ENCODE assay signal across 13 mouse cellular contexts in genomic region chr5:126714672-126715071, GRCm38 (mm10).
"Had no signal": no experiment of that assay in that cellular context is flagged by ENCODE, and none has a peak within 500 bp of the region (broad histone marks: within the 10 kb centered on the region; RNA-seq: fewer than 3 reads in every experiment).

No protein-coding gene starts in this region.

- DNase-seq: gastrocnemius, adult 2 months; gastrocnemius, postnatal 10 days; gastrocnemius, postnatal 25 days; heart, adult 18-20 months; heart, postnatal 10 days; heart, postnatal 4 days; kidney, adult 18-20 months; kidney, adult 8-10 months; kidney, postnatal 10 days; kidney, postnatal 25 days; kidney, postnatal 4 days; liver; liver, embryonic 13.5 days had no signal
